Mouse (Mus musculus): Measurements from ENCODE around the gene Macrod1.

Macrod1 gene

GRCm38 (mm10) chr19:7166200-7166711 lies 109.6 kb downstream of the Macrod1 start:
- no peak for DNase-seq (ENCODE audit: extremely low spot score, low spot score)

GRCm38 (mm10) chr19:7166767-7167166 lies 110.2 kb downstream of the Macrod1 start:
- no peak for DNase-seq (ENCODE audit: extremely low spot score, low spot score)

- no peak for DNase-seq (ENCODE audit: extremely low spot score, low spot score)
Measured at GRCm38 (mm10) chr19:7168423-7168822, 111.8 kb downstream of the Macrod1 start.

- DNase-seq (ENCODE audit: extremely low spot score, low spot score), result no peak
Measured at GRCm38 (mm10) chr19:7170916-7171315, 114.3 kb downstream of the Macrod1 start.

DNA sequence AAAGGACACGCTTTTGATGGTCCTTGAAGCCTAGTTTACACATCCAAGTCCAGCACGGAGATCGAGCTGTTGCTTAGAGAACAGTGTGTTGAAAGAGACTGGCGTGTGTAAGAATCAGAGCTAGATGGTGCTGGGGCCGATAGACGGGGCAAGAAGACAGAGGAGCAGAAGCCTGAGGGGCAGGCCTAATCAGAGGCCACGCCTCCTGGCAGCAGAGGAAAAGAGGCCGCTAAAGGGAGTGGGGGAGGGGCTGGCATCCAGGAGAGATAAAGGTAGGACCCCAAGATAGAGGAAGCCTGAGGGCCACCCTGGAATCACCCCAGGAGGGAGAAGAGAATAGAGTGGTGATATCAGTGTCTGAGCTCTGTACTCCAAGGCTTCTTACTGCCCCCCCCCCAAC lies 114.8 kb downstream of the Macrod1 start:
- no peak for DNase-seq (ENCODE audit: extremely low spot score, low spot score)

GRCm38 (mm10) chr19:7172051-7172866 lies 115.6 kb downstream of the Macrod1 start:
- DNase-seq (ENCODE audit: extremely low spot score, low spot score), result peak; percentile 71

- no peak for DNase-seq (ENCODE audit: extremely low spot score, low spot score)
Measured at GRCm38 (mm10) chr19:7176041-7176696, 119.6 kb downstream of the Macrod1 start.

GRCm38 (mm10) chr19:7177804-7178511 lies 121.3 kb downstream of the Macrod1 start:
- no peak for DNase-seq (ENCODE audit: extremely low spot score, low spot score)

- DNase-seq (ENCODE audit: extremely low spot score, low spot score), result no peak
Measured at GRCm38 (mm10) chr19:7178841-7179452, 122.3 kb downstream of the Macrod1 start.

DNA sequence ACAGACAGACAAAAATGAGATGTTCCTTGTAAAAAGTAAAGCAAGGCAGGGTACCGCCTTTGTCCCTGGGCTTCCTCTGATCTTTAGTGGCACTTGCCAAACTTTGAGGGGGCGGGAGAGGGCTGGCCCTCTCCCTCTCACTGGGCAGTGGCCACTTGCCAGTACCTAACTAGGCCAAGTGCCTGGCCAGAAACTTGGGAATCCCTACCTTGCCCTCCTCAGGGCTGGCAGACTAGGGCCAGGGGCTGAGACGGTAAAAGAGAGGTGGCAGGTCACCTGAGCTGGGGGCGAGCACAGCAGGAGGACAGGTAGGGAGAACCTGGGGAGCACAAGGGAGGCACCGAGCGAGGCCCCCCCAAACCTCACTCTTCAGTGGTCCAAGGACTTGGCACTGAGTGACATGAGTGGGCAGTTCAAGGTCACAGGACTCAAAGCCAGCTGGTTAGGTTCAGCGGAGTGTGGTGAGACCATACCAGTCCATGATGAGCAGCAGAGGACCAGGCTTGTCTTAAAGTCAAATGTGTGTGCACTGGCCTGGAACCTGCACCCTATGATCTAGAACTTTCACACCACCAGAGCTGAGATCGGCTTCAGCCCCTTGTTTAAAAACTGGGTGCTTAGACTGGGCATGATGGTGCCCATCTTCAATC lies 124.3 kb downstream of the Macrod1 start:
- no peak for DNase-seq (ENCODE audit: extremely low spot score, low spot score)

DNA sequence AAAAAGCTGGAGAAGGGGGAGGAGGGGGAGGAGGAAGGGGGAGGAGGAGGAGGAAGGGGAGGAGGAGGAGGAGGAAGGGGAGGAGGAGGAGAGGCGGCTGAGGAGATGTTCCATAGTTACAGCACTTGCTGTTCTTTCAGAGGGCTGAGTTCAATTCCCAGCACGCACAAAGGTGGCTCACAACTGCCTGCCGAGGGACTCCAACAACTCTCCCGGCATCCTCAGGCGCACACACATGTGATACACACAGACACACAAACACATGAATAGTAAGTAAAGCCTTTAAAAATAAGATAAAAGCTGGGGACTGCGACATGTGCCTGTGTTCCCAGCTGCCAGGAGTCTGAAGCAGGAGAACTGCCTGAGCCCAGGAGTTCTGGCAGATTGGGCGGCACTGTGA lies 124.9 kb downstream of the Macrod1 start:
- DNase-seq (ENCODE audit: extremely low spot score, low spot score), result no peak

DNA sequence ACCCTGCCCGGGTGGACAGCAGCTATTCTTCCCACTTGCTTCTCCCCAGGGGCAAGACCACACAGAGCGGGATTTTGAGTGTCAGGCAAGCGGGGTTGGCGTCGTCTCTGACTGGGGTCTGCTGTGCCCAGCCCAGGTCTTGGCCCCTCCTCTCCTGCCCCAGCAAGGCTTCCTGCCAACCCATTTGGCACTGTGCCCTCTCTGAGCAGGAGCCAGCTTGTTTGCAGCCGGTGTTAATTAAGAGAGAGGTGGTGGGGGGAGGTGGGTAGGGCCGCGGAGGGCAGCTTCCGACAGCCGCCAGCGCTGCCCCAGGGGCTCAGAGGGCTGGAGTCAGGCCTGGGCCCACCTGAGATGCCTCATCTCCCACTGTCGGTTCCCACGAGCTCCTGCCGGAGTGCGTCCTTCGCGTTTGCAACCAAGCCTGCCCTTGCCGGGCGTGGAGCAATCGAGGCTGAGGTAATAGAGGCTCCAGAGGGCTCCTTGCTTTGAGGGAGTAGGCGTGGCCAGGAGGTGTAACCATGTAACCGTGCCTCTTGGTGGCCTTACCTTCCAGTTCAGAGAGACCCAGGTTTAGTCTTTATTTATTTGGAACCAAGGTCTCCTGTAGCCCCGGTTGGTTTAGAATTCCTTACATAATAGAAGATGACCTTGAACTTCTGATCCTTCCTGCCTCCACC lies 125.8 kb downstream of the Macrod1 start:
- no peak for DNase-seq (ENCODE audit: extremely low spot score, low spot score)

DNA sequence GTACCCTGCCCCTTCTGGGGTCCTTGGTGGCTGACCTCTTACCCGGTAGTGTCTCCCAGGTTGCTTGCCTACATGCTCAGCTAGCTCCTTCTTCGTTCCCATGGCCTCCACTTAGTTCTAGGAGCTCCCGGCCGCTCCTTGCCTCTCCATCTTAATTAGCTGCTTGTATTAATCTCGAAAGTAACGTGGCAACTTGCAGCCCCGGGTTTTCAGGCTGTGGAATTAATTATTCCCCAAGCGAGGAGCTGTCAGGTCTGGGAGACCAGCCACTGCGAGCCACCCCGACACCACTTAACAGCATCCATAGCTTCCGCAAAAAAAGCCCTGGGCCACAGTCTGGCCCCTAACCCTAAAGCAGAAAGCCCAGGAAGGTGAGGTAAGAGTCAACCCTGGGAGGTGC lies 126.8 kb downstream of the Macrod1 start:
- DNase-seq (ENCODE audit: extremely low spot score, low spot score), result no peak

GRCm38 (mm10) chr19:7185059-7185458 lies 128.4 kb downstream of the Macrod1 start:
- DNase-seq (ENCODE audit: extremely low spot score, low spot score), result no peak

DNA sequence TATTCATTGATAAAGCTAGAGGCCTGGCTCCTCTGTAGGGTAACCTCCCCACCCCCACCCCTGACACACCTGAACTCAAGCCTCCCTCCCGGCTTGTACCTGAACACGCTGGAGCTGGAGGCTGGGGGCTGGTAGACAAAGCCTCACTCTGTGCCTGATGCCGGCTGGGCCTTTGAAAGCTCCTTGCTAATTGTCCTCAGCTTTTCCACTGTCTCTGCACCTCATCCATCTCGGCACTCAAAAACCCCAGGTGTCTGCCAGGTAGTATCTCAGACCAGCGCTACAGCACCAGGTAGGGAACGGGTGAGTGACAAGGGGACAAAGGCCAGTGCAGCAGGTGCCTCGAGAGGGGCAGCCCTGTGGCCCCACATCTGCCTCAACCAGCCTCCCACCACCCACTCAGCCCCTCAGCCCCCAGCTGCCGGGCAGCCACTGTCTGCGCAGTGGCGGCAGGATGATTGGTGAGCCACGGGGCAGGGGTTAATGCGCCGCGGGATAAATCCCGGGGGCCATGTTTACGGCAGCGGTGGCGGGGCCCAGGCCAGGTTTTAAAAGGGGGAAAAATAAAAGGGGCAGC lies 129.2 kb downstream of the Macrod1 start:
- DNase-seq (ENCODE audit: extremely low spot score, low spot score), result peak; percentile 80

DNA sequence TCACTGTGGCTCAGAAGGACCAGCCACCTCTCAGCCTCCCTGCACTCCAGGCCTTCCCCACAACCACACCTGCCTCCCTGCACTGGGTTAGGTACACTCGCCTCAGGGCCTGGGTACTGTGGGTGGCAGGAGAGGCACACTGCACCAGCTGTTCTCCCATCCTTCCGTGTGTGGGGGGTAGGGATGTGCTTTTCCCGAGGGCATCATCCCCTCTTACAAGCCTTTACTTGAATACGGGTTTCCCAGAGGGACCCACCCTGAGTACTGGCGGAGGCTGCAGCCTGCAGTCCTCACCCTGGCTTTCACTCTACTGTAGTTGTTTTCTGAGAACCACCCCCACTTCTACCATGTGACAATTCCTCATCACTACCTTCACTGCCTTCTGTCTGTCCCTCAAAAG lies 130.5 kb downstream of the Macrod1 start:
- no peak for DNase-seq (ENCODE audit: extremely low spot score, low spot score)

DNA sequence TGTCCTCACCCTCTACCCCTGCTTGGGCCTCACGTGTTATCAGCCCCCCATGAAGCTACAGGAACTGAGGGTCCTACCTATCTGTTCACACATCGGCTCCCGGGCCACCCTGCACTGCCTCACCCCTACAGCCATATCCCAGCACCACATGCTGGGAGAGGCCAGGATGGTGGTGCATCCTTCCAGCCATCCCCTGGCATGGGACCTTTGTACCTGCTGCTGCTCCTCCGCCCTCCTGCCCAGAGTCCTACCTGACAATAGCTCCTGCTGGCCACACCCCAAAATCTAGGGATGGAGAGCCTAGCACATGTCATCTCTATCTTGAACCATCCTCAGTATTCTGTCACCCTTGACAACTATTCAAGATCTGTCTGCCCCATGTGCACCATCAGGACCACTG lies 132.4 kb downstream of the Macrod1 start:
- no peak for DNase-seq (ENCODE audit: extremely low spot score, low spot score)

GRCm38 (mm10) chr19:7190986-7191385 lies 134.4 kb downstream of the Macrod1 start:
- no peak for DNase-seq (ENCODE audit: extremely low spot score, low spot score)

GRCm38 (mm10) chr19:7191639-7192038 lies 135.0 kb downstream of the Macrod1 start:
- no peak for DNase-seq (ENCODE audit: extremely low spot score, low spot score)

GRCm38 (mm10) chr19:7192561-7192967 lies 136.0 kb downstream of the Macrod1 start:
- no peak for DNase-seq (ENCODE audit: extremely low spot score, low spot score)
